Mouse (Mus musculus) small intestine, adult 2 months (tissue): ENCODE data around the gene Tmem86a.

Experiments used
- CTCF ChIP-seq: fragments of 200-500 bp; IDR thresholded peaks from 2 replicates; pipeline ENCODE4 v1.5.1; 2012; ENCODE audit warnings: low read depth, mild to moderate bottlenecking, control low read depth, inconsistent platforms, low read length, moderate library complexity, mixed read lengths; ENCODE audit not compliant: insufficient replicate concordance, insufficient read length; ENCODE audit errors: extremely low read depth
- POLR2A ChIP-seq: fragments of 200-500 bp; IDR thresholded peaks from 2 replicates; pipeline ENCODE4 v1.6.1; 2012; ENCODE audit warnings: low read depth, mild to moderate bottlenecking, control low read depth, inconsistent platforms, low read length, moderate library complexity

DNA sequence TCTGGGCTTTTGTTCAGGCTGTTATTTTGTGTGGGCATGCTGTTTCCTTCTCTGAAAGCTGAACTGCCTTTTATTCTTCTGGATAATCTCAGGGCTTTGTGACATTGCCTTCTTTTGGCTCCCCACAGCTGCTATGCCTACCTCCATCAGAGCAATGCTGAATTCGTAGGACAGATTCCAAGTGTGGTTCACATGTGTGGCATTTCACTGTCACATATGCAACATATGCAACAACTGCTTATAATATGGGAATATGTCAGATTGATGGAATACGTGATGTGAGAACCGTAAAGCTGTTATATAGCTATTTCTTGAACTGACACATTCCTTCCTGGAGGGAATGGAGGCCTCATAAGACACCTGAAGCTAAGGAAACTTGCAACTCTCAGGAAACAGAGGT, 16.5 kb downstream of the Tmem86a start:
- TF ChIP-seq CTCF (no peak), POLR2A (no peak)
